Mouse (Mus musculus) limb, embryonic 15.5 days (tissue): ENCODE results near the gene Adh5. TPM values are rescaled to one million over a fixed set of nuclear protein-coding genes. Genes with fewer than 3 reads are reported as not detected.
A peak's percentile ranks its signal among the peaks of the same experiment; 100 is the strongest.
"Not testable (repeated sequence)": the region's sequence is repeated elsewhere in the genome, so short reads cannot be mapped to it uniquely, and the experiment has no call there.

ENCODE experiments used
- ATAC-seq: fragments of 200-750 bp; cut with Nextera tagmentation; 2 replicates; pipeline ENCODE4 v1.8.0; 2017; ENCODE audit warnings: low read depth, moderate TSS enrichment; ENCODE audit not compliant: insufficient number of reproducible peaks, low FRiP score, low TSS enrichment
- H3K27ac ChIP-seq: fragments of 300-500 bp; sonication (generic); 2 replicates; pipeline ENCODE4 v1.5.1; 2015; ENCODE audit warnings: moderate library complexity, mild to moderate bottlenecking, inconsistent platforms
- H3K27me3 ChIP-seq: fragments of 300-500 bp; sonication (generic); 2 replicates; pipeline ENCODE4 v1.6.1; 2015; ENCODE audit warnings: inconsistent platforms
- H3K36me3 ChIP-seq: fragments of 300-500 bp; sonication (generic); 2 replicates; pipeline ENCODE4 v1.6.1; 2015; ENCODE audit warnings: inconsistent platforms
- H3K4me1 ChIP-seq: fragments of 300-500 bp; sonication (generic); 2 replicates; pipeline ENCODE4 v1.6.1; 2015; ENCODE audit warnings: inconsistent platforms
- H3K4me2 ChIP-seq: fragments of 300-500 bp; sonication (generic); 2 replicates; pipeline ENCODE4 v1.6.1; 2015; ENCODE audit warnings: mild to moderate bottlenecking, inconsistent platforms
- H3K4me3 ChIP-seq: fragments of 300-500 bp; sonication (generic); 2 replicates; pipeline ENCODE4 v1.5.1; 2015; ENCODE audit warnings: mild to moderate bottlenecking, inconsistent platforms
- H3K9ac ChIP-seq: fragments of 300-500 bp; sonication (generic); 2 replicates; pipeline ENCODE4 v1.6.1; 2015; ENCODE audit warnings: inconsistent platforms
- H3K9me3 ChIP-seq: fragments of 300-500 bp; sonication (generic); 2 replicates; pipeline ENCODE4 v1.6.1; 2016; ENCODE audit warnings: inconsistent platforms
- WGBS: fragments of 180-500 bp; shearing (Covaris S2); methylation state at CpG from one replicate; pipeline ENCODE4 v1.1.7; 2015; 5-methylcytosine and 5-hydroxymethylcytosine counted together
- polyA plus RNA-seq: library from polyadenylated mRNA; unstranded; fragments of >200 nt; fragmentation: Nextera tagmentation; extraction: Ambion mirVana; gene quantifications from 2 replicates; pipeline ENCODE4 v1.2.1, GENCODE M21; 2015

Adh5 gene
- polyA plus RNA-seq, 1 experiment from 2014 or later = 154 TPM

GRCm38 (mm10) chr3:138463137-138463536 lies 20.2 kb downstream of the Adh5 start:
- 73% methylated on average over 2 of the region's 2 CpGs for WGBS
- Histone ChIP-seq H3K9ac (no peak overlapping the region), H3K4me1 (no peaks in the 10 kb centered on the region), H3K4me2 (no peak overlapping the region), H3K9me3 (no peaks in the 10 kb centered on the region), H3K4me3 (no peak overlapping the region), H3K27ac (no peak overlapping the region), H3K36me3 (peaks cover 79% of the 10 kb centered on the region), H3K27me3 (no peaks in the 10 kb centered on the region)
- no peak for ATAC-seq

GRCm38 (mm10) chr3:138463807-138464206 lies 20.9 kb downstream of the Adh5 start:
- H3K9me3 ChIP-seq = no peaks in the 10 kb centered on the region
- H3K4me2 ChIP-seq = no peak overlapping the region
- peaks cover 78% of the 10 kb centered on the region for H3K36me3 ChIP-seq
- H3K4me3 ChIP-seq = no peak overlapping the region
- H3K27ac ChIP-seq = no peak overlapping the region
- H3K9ac ChIP-seq = no peak overlapping the region
- ATAC-seq = no peak
- no peaks in the 10 kb centered on the region for H3K4me1 ChIP-seq
- H3K27me3 ChIP-seq = no peaks in the 10 kb centered on the region
- WGBS = 88% methylated on average over 6 of the region's 6 CpGs

- no peaks in the 10 kb centered on the region for H3K4me1 ChIP-seq
- H3K4me2 ChIP-seq = no peak overlapping the region
- ATAC-seq = no peak
- H3K4me3 ChIP-seq = no peak overlapping the region
- no peak overlapping the region for H3K9ac ChIP-seq
- H3K27me3 ChIP-seq = no peaks in the 10 kb centered on the region
- no peak overlapping the region for H3K27ac ChIP-seq
- no peaks in the 10 kb centered on the region for H3K9me3 ChIP-seq
- peaks cover 79% of the 10 kb centered on the region for H3K36me3 ChIP-seq
- 63% methylated on average over 16 of the region's 16 CpGs for WGBS
Measured at GRCm38 (mm10) chr3:138464573-138465147, 21.8 kb downstream of the Adh5 start.

GRCm38 (mm10) chr3:138466656-138467055 lies 23.8 kb downstream of the Adh5 start:
- not testable (repeated sequence) for H3K9ac ChIP-seq, ATAC-seq, H3K9me3 ChIP-seq, H3K4me3 ChIP-seq, H3K4me1 ChIP-seq, H3K27ac ChIP-seq, H3K27me3 ChIP-seq, H3K4me2 ChIP-seq
- peaks cover 73% of the 10 kb centered on the region for H3K36me3 ChIP-seq
- WGBS = 90% methylated on average over 1 of the region's 1 CpGs

GRCm38 (mm10) chr3:138471066-138471465 lies 28.2 kb downstream of the Adh5 start:
- H3K4me2 ChIP-seq = no peak overlapping the region
- H3K9ac ChIP-seq = no peak overlapping the region
- 85% methylated on average over 3 of the region's 3 CpGs for WGBS
- peaks cover 61% of the 10 kb centered on the region for H3K36me3 ChIP-seq
- H3K27ac ChIP-seq = no peak overlapping the region
- no peak for ATAC-seq
- H3K4me3 ChIP-seq = no peak overlapping the region
- no peaks in the 10 kb centered on the region for H3K9me3 ChIP-seq
- no peaks in the 10 kb centered on the region for H3K4me1 ChIP-seq
- H3K27me3 ChIP-seq = no peaks in the 10 kb centered on the region

- H3K27ac ChIP-seq = no peak overlapping the region
- H3K9ac ChIP-seq = no peak overlapping the region
- H3K9me3 ChIP-seq = no peaks in the 10 kb centered on the region
- H3K4me3 ChIP-seq = no peak overlapping the region
- no peaks in the 10 kb centered on the region for H3K4me1 ChIP-seq
- peaks cover 23% of the 10 kb centered on the region for H3K36me3 ChIP-seq
- no peaks in the 10 kb centered on the region for H3K27me3 ChIP-seq
- H3K4me2 ChIP-seq = no peak overlapping the region
- 93% methylated on average over 8 of the region's 8 CpGs for WGBS
- ATAC-seq = no peak
Measured at GRCm38 (mm10) chr3:138479489-138479888, 36.6 kb downstream of the Adh5 start.

- H3K4me1 ChIP-seq = no peaks in the 10 kb centered on the region
- H3K36me3 ChIP-seq = peaks cover 36% of the 10 kb centered on the region
- no peak for ATAC-seq
Measured at GRCm38 (mm10) chr3:138481526-138482284, 38.8 kb downstream of the Adh5 start.

GRCm38 (mm10) chr3:138483240-138483639 lies 40.3 kb downstream of the Adh5 start:
- no peak overlapping the region for H3K4me3 ChIP-seq
- H3K4me2 ChIP-seq = no peak overlapping the region
- H3K9me3 ChIP-seq = no peaks in the 10 kb centered on the region
- no peak for ATAC-seq
- H3K36me3 ChIP-seq = peaks cover 33% of the 10 kb centered on the region
- H3K27ac ChIP-seq = no peak overlapping the region
- 91% methylated on average over 2 of the region's 2 CpGs for WGBS
- H3K4me1 ChIP-seq = peaks cover 3% of the 10 kb centered on the region; the same call in 1 of the 2 replicates
- H3K9ac ChIP-seq = no peak overlapping the region
- no peaks in the 10 kb centered on the region for H3K27me3 ChIP-seq

More at GRCm38 (mm10) chr3:138481526-138482284, 38.8 kb downstream of the Adh5 start:
- Histone ChIP-seq H3K27me3 (no peaks in the 10 kb centered on the region), H3K9ac (no peak overlapping the region), H3K9me3 (no peaks in the 10 kb centered on the region), H3K27ac (no peak overlapping the region), H3K4me3 (no peak overlapping the region), H3K4me2 (no peak overlapping the region)
- 80% methylated on average over 14 of the region's 14 CpGs for WGBS

- Histone ChIP-seq H3K36me3 (peaks cover 14% of the 10 kb centered on the region), H3K27ac (peak overlapping the region; percentile 77), H3K4me2 (peak overlapping the region; percentile 58), H3K4me3 (peak overlapping the region; percentile 82), H3K9ac (peak overlapping the region; percentile 85), H3K4me1 (peaks cover 3% of the 10 kb centered on the region; the same call in 1 of the 2 replicates), H3K9me3 (no peaks in the 10 kb centered on the region), H3K27me3 (no peaks in the 10 kb centered on the region)
- under 1% methylated on average over 50 of the region's 61 CpGs for WGBS
- ATAC-seq = 0 out of 2 replicates have a peak, but pooled peaks have one; percentile 26
Measured at GRCm38 (mm10) chr3:138488584-138489326, 45.9 kb downstream of the Adh5 start.

- Histone ChIP-seq H3K27ac (peak within 1 kb of the TSS; percentile 77), H3K4me3 (peak within 1 kb of the TSS; percentile 82), H3K4me2 (peak within 1 kb of the TSS; percentile 58), H3K9ac (peak within 1 kb of the TSS; percentile 85), H3K4me1 (peaks cover 3% of the 10 kb centered on the region; the same call in 1 of the 2 replicates), H3K9me3 (no peaks in the 10 kb centered on the region), H3K36me3 (peaks cover 13% of the 10 kb centered on the region), H3K27me3 (no peaks in the 10 kb centered on the region)
- peak; percentile 97 for ATAC-seq
- under 1% methylated on average over 51 of the region's 65 CpGs for WGBS
Measured at GRCm38 (mm10) chr3:138489327-138490033, 46.6 kb downstream of the Adh5 start, which contains the start of gene Metap1. TSS of gene Metap1 (minus strand) at chr3:138489515.

GRCm38 (mm10) chr3:138490034-138490337 lies 47.1 kb downstream of the Adh5 start:
- 0 out of 2 replicates have a peak overlapping the region, but pooled peaks have one; percentile 44 for H3K9ac ChIP-seq
- peaks cover 8% of the 10 kb centered on the region for H3K36me3 ChIP-seq
- peak overlapping the region; percentile 82 for H3K4me3 ChIP-seq
- H3K9me3 ChIP-seq = no peaks in the 10 kb centered on the region
- WGBS = 26% methylated on average over 6 of the region's 6 CpGs
- peak overlapping the region; percentile 50 for H3K4me2 ChIP-seq
- no peak for ATAC-seq
- H3K4me1 ChIP-seq = peaks cover 3% of the 10 kb centered on the region; the same call in 1 of the 2 replicates
- peak overlapping the region; percentile 72; the same call in 1 of the 2 replicates for H3K27ac ChIP-seq
- H3K27me3 ChIP-seq = no peaks in the 10 kb centered on the region
